Mouse (Mus musculus) small intestine, adult 2 months (tissue): ENCODE measurements around the gene Tbl1x. TPM values are rescaled to one million over a fixed set of nuclear protein-coding genes. Genes with fewer than 3 reads are reported as not detected.

Experiments used
- H3K27ac ChIP-seq: fragments of 200-500 bp; 2 replicates; pipeline ENCODE4 v1.5.1; 2012; ENCODE audit warnings: low read depth, low read length, control low read depth, inconsistent platforms; ENCODE audit not compliant: insufficient read depth
- H3K27me3 ChIP-seq: fragments of 200-500 bp; 2 replicates; pipeline ENCODE4 v1.6.1; 2012; ENCODE audit warnings: mild to moderate bottlenecking, moderate library complexity, low read length, inconsistent platforms; ENCODE audit not compliant: control insufficient read depth, insufficient read depth
- H3K36me3 ChIP-seq: fragments of 200-500 bp; 2 replicates; pipeline ENCODE4 v1.6.1; 2012; ENCODE audit warnings: mild to moderate bottlenecking, low read length, control low read depth, inconsistent platforms; ENCODE audit not compliant: control insufficient read depth, insufficient read depth
- H3K4me1 ChIP-seq: fragments of 200-500 bp; 2 replicates; pipeline ENCODE4 v1.6.1; 2012; ENCODE audit warnings: low read length, inconsistent platforms, mixed read lengths; ENCODE audit not compliant: control insufficient read depth, insufficient read depth, insufficient read length
- H3K4me3 ChIP-seq: fragments of 200-500 bp; 2 replicates; pipeline ENCODE4 v1.5.1; 2012; ENCODE audit warnings: low read depth, mild to moderate bottlenecking, control low read depth, inconsistent platforms, low read length, moderate library complexity
- CTCF ChIP-seq: fragments of 200-500 bp; IDR thresholded peaks from 2 replicates; pipeline ENCODE4 v1.5.1; 2012; ENCODE audit warnings: low read depth, mild to moderate bottlenecking, control low read depth, inconsistent platforms, low read length, moderate library complexity, mixed read lengths; ENCODE audit not compliant: insufficient replicate concordance, insufficient read length; ENCODE audit errors: extremely low read depth
- POLR2A ChIP-seq: fragments of 200-500 bp; IDR thresholded peaks from 2 replicates; pipeline ENCODE4 v1.6.1; 2012; ENCODE audit warnings: low read depth, mild to moderate bottlenecking, control low read depth, inconsistent platforms, low read length, moderate library complexity
- WGBS: fragments of 180-500 bp; shearing (Covaris S2); methylation state at CpG from one replicate; pipeline ENCODE4 v1.1.7; 2018; 5-methylcytosine and 5-hydroxymethylcytosine counted together
- polyA plus RNA-seq: library from polyadenylated mRNA; depleted of rRNA; stranded (reverse); fragments of >200 nt; gene quantifications from 2 replicates; pipeline ENCODE4 v1.2.3, GENCODE M21; 2012

Gene Tbl1x
- polyA plus RNA-seq, 1 experiment, result 6.4 TPM

DNA sequence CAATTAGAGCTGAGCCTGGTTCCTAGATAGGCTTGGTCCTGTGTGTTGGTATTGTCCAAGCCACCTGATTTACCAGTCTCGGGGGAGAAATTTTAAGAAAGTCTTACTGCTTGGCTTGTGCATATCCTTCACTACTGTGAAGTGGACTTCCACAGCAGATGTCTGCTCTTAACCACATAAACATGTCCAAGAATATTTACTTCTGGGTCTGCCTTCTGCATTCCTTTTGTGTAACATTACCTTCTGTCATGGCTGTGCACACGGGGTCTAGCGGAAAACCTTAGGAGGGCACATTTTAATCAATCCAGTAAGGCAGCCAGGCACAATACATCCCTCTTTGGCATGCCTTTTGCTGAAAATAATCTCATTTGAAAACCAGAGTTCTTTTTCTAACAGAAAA, 125.7 kb downstream of the Tbl1x start:
- H3K4me3 ChIP-seq, result no peak overlapping the region
- no peaks in the 10 kb centered on the region for H3K36me3 ChIP-seq
- no peaks in the 10 kb centered on the region for H3K4me1 ChIP-seq
- H3K27ac ChIP-seq, result no peak overlapping the region
- 83% methylated on average over 3 of the region's 3 CpGs for WGBS
- no peaks in the 10 kb centered on the region for H3K27me3 ChIP-seq
- no peak for TF ChIP-seq POLR2A
- TF ChIP-seq CTCF, result no peak

DNA sequence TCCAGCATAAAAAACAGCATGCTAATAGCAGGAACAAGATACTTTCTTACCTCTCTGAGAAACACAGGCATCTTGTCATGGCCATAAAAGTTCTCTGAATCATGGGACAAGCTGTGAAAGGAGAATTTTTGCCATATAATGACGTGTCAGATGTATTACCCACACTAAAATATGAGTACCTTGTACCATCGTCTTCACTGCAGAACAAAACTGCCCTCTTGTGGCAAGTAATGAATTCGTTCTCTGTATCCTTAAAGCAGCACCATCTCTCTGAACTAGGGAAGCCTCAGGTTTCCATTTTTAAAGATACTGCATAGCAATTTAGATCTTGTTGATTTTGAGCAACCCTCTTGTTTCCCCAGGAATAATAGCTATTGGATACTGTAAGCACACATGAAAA, 127.3 kb downstream of the Tbl1x start:
- TF ChIP-seq CTCF (no peak), POLR2A (no peak)
- WGBS, result 5% methylated on average over 3 of the region's 3 CpGs
- Histone ChIP-seq H3K36me3 (no peaks in the 10 kb centered on the region), H3K4me1 (no peaks in the 10 kb centered on the region), H3K27ac (no peak overlapping the region), H3K4me3 (no peak overlapping the region), H3K27me3 (no peaks in the 10 kb centered on the region)

DNA sequence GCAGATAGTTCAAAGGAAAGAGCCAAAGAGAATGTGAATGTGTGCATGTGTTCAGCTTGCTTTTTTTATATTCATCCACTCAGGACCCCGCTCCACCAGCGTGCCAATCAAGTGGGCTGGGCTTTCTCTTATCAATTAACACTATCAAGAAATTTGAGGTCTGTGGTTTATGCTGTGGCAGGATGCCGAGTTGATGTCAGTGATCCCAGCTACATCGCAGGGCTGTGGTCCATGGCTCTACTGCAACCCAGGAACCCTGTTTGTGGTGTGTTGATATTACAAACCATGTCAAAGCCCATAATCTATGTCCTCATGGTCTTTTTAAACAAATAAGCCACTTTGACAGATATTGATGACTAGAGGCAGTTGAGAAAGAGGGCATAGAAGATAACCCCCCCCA, 129.5 kb downstream of the Tbl1x start:
- Histone ChIP-seq H3K4me1 (no peaks in the 10 kb centered on the region), H3K27ac (no peak overlapping the region), H3K4me3 (no peak overlapping the region), H3K27me3 (no peaks in the 10 kb centered on the region), H3K36me3 (0 out of 2 replicates have a peak, but pooled peaks cover 1% of the 10 kb centered on the region)
- TF ChIP-seq CTCF (no peak), POLR2A (no peak)
- WGBS, result 82% methylated on average over 4 of the region's 4 CpGs

DNA sequence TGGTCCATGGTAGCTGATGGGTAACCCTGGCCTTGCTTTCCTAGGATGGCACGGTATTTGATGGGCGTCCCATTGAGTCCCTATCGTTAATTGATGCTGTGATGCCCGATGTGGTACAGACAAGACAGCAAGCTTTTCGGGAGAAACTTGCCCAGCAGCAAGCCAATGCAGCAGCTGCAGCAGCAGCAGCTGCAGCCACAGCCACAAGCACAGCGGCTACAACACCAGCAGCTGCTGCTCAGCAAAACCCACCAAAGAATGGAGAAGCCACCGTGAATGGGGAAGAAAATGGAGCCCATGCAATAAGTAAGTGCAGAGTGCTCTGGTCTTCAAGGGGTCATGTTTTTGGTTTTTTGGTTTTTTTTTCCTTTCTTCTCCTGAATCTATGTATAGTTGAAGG, 135.4 kb downstream of the Tbl1x start:
- no peak for TF ChIP-seq POLR2A
- no peak for TF ChIP-seq CTCF

DNA sequence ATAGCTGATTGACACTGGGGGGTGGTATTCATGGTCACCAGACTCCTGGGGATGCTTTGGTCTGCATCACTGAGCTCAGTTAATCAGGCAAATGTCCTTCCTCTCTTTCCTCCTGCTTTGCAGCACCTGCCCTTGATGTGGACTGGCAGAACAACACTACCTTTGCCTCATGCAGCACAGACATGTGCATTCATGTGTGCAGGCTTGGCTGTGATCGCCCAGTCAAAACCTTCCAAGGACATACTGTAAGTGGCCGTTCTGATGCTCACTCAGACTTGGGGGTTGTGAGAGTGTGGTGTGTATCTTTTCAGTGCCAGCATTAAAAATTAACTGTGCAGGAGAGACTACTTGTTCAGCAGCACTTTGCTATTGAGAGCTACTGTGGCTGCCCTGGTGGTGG, 139.4 kb downstream of the Tbl1x start:
- WGBS, result 93% methylated on average over 2 of the region's 2 CpGs
- Histone ChIP-seq H3K4me3 (no peak overlapping the region), H3K27ac (no peak overlapping the region), H3K36me3 (peaks cover 15% of the 10 kb centered on the region), H3K4me1 (no peaks in the 10 kb centered on the region), H3K27me3 (no peaks in the 10 kb centered on the region)
- no peak for TF ChIP-seq POLR2A
- no peak for TF ChIP-seq CTCF

More for the DNA sequence above, 135.4 kb downstream of the Tbl1x start:
- no peaks in the 10 kb centered on the region for H3K4me1 ChIP-seq
- H3K27me3 ChIP-seq, result no peaks in the 10 kb centered on the region
- peaks cover 10% of the 10 kb centered on the region for H3K36me3 ChIP-seq
- H3K27ac ChIP-seq, result no peak overlapping the region
- WGBS, result 93% methylated on average over 7 of the region's 7 CpGs
- no peak overlapping the region for H3K4me3 ChIP-seq

DNA sequence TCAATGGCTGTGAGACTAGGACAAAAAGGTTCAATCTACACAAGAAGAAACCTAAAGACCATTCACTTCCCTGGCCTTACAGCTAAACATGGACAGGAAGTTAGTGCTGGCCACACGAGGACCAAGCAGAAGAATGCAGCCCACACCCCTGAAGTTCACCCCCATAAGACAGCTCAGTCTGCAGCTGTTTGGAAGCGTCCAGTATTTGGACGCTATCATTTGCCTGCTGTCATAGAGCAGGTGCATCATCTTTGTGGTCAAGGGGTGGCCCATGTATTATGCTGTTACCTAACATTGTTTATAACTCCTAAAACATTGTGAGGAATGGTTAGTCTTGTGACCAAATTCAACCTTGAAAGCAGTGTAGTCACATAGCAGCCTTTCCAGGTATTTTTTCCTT, 151.2 kb downstream of the Tbl1x start:
- H3K36me3 ChIP-seq, result peaks cover 18% of the 10 kb centered on the region
- no peaks in the 10 kb centered on the region for H3K4me1 ChIP-seq
- H3K4me3 ChIP-seq, result no peak overlapping the region
- no peak overlapping the region for H3K27ac ChIP-seq
- no peaks in the 10 kb centered on the region for H3K27me3 ChIP-seq
- 77% methylated on average over 3 of the region's 3 CpGs for WGBS
- TF ChIP-seq CTCF (no peak), POLR2A (no peak)

DNA sequence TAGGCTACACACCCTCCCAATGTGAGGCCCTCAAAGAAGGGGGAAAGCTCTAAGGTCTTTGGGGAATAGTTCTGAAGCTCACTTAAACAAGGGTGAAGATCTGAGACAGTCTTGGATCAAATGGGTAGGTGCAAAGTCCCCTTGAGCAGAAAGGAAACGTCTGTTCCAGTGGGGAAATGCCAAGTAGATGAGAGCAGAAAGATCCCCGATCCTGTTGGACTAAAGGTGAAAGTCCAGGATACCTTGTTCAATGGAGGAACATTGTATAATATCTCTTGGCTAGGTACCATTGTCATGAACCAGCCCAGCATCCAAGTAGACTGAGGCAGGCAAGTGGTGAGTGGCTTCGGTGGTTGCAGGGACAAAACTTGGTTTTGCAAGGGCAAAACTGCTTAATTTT, 152.5 kb downstream of the Tbl1x start:
- H3K4me3 ChIP-seq, result no peak overlapping the region
- TF ChIP-seq CTCF (no peak), POLR2A (no peak)
- WGBS, result 52% methylated on average over 3 of the region's 3 CpGs
- H3K27me3 ChIP-seq, result no peaks in the 10 kb centered on the region
- peaks cover 18% of the 10 kb centered on the region for H3K36me3 ChIP-seq
- no peak overlapping the region for H3K27ac ChIP-seq
- no peaks in the 10 kb centered on the region for H3K4me1 ChIP-seq

DNA sequence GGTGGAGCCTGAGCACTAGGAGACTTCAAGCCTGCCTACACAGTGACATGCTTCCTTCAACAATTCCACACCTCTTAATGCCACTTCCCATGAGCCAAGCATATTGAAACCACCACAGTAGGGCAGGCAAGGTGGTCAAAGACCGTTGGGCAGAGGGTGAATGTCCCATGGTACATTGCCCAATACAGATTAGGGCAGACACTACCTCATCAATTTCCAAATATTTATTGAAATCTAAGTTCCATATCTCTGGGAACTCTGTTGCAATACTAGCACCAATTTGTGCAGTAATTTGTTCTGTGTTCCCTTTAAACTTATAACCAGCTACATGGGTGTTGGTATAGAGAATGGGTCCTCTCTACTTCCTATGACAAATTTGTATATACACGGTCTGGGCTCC, 154.2 kb downstream of the Tbl1x start:
- whole genome bisulfite sequencing, result 71% methylated on average over 2 of the region's 2 CpGs

More for the DNA sequence above, 154.2 kb downstream of the Tbl1x start:
- Histone ChIP-seq H3K4me3 (no peak overlapping the region), H3K27ac (no peak overlapping the region), H3K4me1 (no peaks in the 10 kb centered on the region), H3K27me3 (no peaks in the 10 kb centered on the region), H3K36me3 (peaks cover 8% of the 10 kb centered on the region)
- no peak for TF ChIP-seq POLR2A
- TF ChIP-seq CTCF, result no peak
